Comparison of ENCODE assay signal across 17 mouse cellular contexts in the genomic region with DNA sequence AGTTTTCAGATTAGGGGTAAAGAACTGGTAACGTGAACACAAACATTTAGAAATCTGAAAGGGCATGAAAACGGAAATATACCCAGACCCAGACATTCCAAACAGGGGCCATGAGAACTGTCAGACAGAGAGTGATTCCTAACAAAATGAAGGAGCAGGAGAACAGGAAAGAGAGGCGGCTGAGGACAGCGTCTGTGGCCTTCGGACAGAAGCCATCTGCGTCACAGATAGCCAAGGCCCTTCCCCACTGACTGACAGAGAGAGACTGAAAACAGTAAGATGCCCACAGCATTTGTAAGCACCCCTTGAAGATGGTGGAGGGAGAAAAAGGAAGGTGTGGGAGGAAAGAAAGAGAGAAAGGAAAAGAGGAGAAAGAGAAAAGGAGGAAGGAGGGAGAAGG.
DNase-seq lines count a peak whose midpoint lies in the region; TF ChIP-seq lines count a peak whose summit lies in the region.
"Had no signal": no experiment of that assay in that cellular context is flagged by ENCODE, and none has a peak within 500 bp of the region (broad histone marks: within the 10 kb centered on the region; RNA-seq: fewer than 3 reads in every experiment).

No protein-coding gene starts in this region.

- H3K4me1 ChIP-seq in lung, adult 2 months (ENCODE audit: control insufficient read depth, insufficient read depth, low read length): no peaks in the 10 kb centered on the region
- H3K4me1 ChIP-seq: embryonic facial prominence, embryonic 12.5 days; embryonic facial prominence, embryonic 15.5 days; hindbrain, embryonic 12.5 days; hindbrain, embryonic 15.5 days had no signal

- DNase-seq in adrenal gland, adult (ENCODE audit: inconsistent age in 2 of 2, low spot score in 1 of 2): peak; percentile 30 to 76
- no peak for DNase-seq in adrenal gland, postnatal 4 days (ENCODE audit: low spot score in 2 of 2)
- peak; percentile 43 for DNase-seq in adrenal gland, adult 2 months
- DNase-seq in adrenal gland, postnatal 14 days: peak; percentile 50
- no peak for DNase-seq in cerebellum, postnatal 36 days
- DNase-seq in lung, adult 2 months: no peak
- DNase-seq: cerebellum, adult 18-20 months; cerebellum, adult 9-10 months; cerebellum, postnatal 14 days; forebrain, postnatal 0 days; gastrocnemius, adult 2 months; gastrocnemius, postnatal 14 days; heart, adult 11 months had no signal

- H3K4me3 ChIP-seq in lung, adult 2 months (replicated peaks; ENCODE audit: extremely low read depth, low read depth, low read length): no peak overlapping the region
- H3K4me3 ChIP-seq: embryonic facial prominence, embryonic 12.5 days; embryonic facial prominence, embryonic 15.5 days; gastrocnemius, adult 2 months; hindbrain, embryonic 12.5 days; hindbrain, embryonic 15.5 days had no signal

- 69% methylated on average over 6 of the region's 6 CpGs for WGBS in lung, adult 2 months

- TF ChIP-seq POLR2A in lung, adult 2 months (IDR thresholded peaks at IDR 0.05; ENCODE audit: borderline replicate concordance, extremely low read depth, low read depth, low read length): no peak

- TF ChIP-seq CTCF in lung, adult 2 months (IDR thresholded peaks at IDR 0.05; ENCODE audit: insufficient read depth, low read length): no peak

Comparison
In these comparisons a context has a peak if more than half of its experiments do, and no peak if none do; other contexts are left out.
1. DNase-seq: peak in adrenal gland, adult (2 of 2), adrenal gland, adult 2 months (single experiment) and adrenal gland, postnatal 14 days (single experiment); none in adrenal gland, postnatal 4 days (0 of 2), cerebellum, postnatal 36 days (0 of 2) and lung, adult 2 months (single experiment).